Mouse (Mus musculus) gastrocnemius, adult 2 months (tissue): ENCODE results near the gene Ryr1. TPM values are rescaled to one million over a fixed set of nuclear protein-coding genes. Genes with fewer than 3 reads are reported as not detected.

Source experiments
- DNase-seq: peaks from one replicate; pipeline ENCODE4 v3.0.0; 2022
- H3K27ac ChIP-seq: fragments of 200-600 bp; 2 replicates; pipeline ENCODE4 v1.8.1; 2022; ENCODE audit warnings: mild to moderate bottlenecking
- H3K4me3 ChIP-seq: fragments of 200-600 bp; 2 replicates; pipeline ENCODE4 v1.8.1; 2022; ENCODE audit warnings: mild to moderate bottlenecking, moderate library complexity
- CTCF ChIP-seq: fragments of 200-600 bp; IDR thresholded peaks from 2 replicates; pipeline ENCODE4 v1.8.1; 2022; ENCODE audit warnings: antibody characterized with exemption, mild to moderate bottlenecking, moderate library complexity
- intact Hi-C: fragments of 180-260 bp; cut with DNase I; formaldehyde crosslinking; loops from one replicate; pipeline ENCODE4 v1.15.1; 2025
- long read RNA-seq, 2 experiments: library from polyadenylated mRNA; stranded (forward); transcript quantifications; one replicate each; pipeline ENCODE4 v2.0.0; 2021
- total RNA-seq, 2 experiments: library from RNA; stranded (reverse); gene quantifications; 2 replicates each; pipeline ENCODE4 v1.2.3; 2021

Ryr1 gene
- 1,000 to 10,000 TPM; 1,499 to 2,077 TPM for total RNA-seq
- long read RNA-seq, experiment 1, partial matches to known transcripts: 906 of 961 reads
- long read RNA-seq, experiment 1, other reads (novel, unspliced or antisense): 55 of 961 reads
- long read RNA-seq, experiment 2, partial matches to known transcripts: 1,095 of 1,135 reads
- long read RNA-seq, experiment 2, other reads (novel, unspliced or antisense): 40 of 1,135 reads

DNA sequence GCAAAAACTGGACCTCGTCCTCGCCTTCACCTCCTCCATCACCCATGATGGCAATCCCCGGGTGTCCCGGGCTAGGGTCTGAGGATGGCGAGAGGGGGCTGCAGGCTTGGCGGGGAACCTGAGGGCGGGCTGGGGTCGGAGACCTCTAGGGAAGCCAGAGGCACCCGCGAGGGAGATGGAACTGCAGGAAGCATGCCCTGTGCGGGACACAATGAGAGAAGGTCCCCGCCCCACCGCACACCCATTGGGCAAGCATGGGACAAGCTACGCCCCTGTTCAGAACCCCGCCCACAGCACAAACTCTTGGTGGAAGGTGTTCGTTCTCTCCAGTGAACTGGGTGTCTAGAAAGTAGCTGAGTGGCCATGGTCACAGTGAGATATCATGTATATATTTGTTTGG, at the start of gene Ryr1:
Gene Ryr1 (minus strand): TSS at position 210 of the 400 bp plus-strand sequence.
- Histone ChIP-seq H3K27ac (peak within 1 kb of the TSS; percentile 97), H3K4me3 (peak within 1 kb of the TSS; percentile 87)
- peak; percentile 93 for DNase-seq
- intact Hi-C loops: loop anchor here (2.0 kb wide), 1 partner anchor 54 kb away; no protein-coding TSS in a partner anchor
- no peak for TF ChIP-seq CTCF

DNA sequence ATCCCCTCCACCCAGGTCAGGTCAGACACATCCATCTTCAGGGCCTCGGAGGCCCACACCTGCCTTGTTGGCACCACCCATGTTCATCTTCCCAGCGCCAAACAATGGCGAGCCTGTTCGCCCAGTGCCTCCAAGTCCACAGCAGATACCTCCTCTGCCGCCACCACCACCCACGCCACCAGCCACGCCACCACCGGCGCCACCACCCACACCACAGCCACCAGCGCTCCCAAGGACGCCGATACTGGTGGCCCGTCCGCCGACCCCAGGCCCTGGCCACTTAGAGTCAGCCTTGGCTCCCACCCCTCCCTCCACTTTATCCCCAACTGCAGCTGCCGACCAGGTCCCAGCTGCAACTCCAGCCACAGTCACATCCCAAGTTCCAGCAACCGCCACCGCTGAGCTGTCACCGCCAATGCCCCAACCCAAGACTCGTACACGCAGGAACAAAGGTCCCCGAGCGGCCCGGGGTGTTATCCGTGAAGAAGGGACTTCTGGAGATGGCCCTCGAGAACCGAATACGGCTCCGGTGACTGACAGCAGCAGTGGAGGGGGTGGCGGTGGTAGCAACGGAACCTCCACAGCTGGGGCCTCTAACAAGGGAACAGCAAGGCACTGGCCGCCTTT, 47.5 kb upstream of the Ryr1 start:
- intact Hi-C loops: loop anchor here (5.0 to 10.0 kb wide), 2 partner anchors 408 to 1680 kb away; partner anchors contain the start of genes Nfkbib and Sirt2
- TF ChIP-seq CTCF: no peak
- Histone ChIP-seq H3K27ac (no peak overlapping the region), H3K4me3 (no peak overlapping the region)
- peak; percentile 38 for DNase-seq

DNA sequence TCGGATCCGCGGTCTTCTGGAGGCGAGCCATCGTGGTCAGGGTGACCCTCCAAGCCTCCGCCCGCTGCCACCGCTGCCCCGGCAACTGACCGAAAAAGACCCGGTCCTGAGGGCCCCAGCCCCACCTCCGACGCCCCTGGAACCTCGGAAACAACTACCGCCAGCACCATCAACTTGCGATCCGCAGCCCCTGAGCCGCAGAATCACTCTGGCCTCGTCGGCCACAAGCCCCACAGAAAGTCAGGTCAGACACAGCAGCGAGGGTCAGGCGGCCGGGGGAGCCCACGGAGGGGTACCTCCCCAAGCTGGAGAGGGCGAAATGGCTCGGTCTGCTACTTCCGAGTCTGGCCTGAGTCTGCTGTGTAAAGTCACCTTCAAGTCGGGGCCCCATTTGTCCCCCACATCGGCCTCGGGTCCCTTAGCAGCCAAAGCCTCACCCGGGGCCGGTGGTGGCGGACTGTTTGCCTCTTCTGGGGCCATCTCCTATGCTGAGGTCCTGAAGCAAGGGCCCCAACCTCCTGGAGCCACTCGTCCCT, 46.7 kb upstream of the Ryr1 start:
- TF ChIP-seq CTCF: no peak
- peak overlapping the region; percentile 89 for H3K4me3 ChIP-seq
- intact Hi-C loops: loop anchor here (5.0 to 10.0 kb wide), 2 partner anchors 407 to 1679 kb away; partner anchors contain the start of genes Nfkbib and Sirt2
- H3K27ac ChIP-seq: peak overlapping the region; percentile 12; the same call in 1 of the 2 replicates
- peak; percentile 51 for DNase-seq

DNA sequence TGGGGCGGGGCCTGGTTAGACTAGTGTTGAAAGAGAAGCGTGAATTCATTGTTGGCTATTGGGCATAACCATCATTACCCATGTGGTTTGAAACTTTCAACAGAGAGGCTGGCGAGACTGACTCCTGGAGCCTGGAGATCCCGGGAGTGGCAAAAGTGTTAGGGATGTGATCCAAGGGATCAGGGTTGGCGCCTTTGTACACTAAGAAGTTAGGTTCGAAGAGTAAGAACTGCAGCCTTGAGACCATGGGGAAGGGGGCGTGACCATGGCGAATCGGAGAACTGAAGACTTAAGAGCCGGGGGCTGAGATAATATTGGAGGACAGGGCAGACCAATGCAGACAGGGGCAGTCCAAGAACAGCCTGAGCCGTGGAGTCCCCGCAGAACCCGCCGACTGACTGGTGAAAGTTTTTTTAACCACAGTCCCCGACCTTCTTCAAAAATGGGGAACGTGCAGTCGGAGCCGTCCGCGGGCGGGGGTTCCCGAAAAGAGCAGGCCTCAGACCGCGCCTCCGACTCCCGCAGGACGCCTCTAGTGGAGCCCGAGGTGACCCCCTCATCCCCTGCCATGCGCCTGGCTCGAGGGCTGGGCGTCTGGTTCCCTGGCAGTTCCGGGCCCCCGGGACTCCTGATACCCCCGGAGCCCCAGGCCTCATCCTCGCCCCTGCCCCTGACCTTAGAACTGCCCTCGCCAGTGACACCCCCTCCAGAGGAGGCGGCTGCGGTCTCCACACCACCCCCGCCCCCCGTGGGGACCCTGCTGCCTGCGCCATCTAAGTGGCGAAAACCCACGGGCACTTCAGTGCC, 46.0 kb upstream of the Ryr1 start:
- H3K4me3 ChIP-seq: peak overlapping the region; percentile 89
- no peak for TF ChIP-seq CTCF
- peak overlapping the region; percentile 83 for H3K27ac ChIP-seq
- intact Hi-C loops: loop anchor here (5.0 to 10.0 kb wide), 2 partner anchors 406 to 1679 kb away; partner anchors contain the start of genes Nfkbib and Sirt2
- DNase-seq: peak; percentile 52

DNA sequence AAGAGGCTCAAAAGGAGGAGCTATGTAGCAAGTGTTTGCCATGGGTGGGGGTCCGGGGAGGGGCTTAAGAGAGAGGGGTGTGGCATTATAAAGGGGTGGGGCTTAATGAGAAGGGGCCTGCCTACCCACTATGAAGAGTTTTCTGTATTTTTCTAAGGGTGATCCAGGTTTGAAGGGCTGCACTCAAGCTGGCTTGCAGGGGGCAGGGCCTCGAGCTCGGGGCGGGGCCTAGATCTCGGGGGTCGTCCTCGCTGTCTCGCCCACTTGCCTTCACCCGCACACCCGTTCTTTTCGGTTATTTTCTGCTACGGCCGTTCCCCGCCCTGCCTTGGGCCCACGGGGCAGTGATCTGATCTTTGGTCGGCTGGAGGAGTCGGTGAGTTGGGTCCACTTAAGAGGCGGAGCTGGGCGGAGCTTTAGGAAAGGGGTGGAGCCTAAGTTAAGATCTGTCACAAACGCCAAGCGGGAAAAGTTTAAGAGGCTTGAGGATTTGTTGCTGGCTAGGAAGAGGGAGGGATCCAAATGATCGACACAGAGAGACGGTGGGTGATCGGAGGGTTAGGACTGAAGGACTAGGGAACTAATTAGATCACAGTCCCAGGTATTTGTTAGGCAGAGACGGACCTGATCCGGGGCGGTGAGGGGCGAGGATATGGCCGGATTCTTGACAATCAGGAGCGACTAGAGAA, 45.2 kb upstream of the Ryr1 start, which contains the start of the genes Ggn and Spred3:
Gene Ggn (plus strand): TSS at position 145 of the 689 bp plus-strand sequence.
Gene Spred3 (minus strand): TSS at position 346 of the 689 bp plus-strand sequence.
- peak; percentile 84 for DNase-seq
- TF ChIP-seq CTCF: no peak
- H3K27ac ChIP-seq: peak within 1 kb of the TSS; percentile 83
- peak within 1 kb of the TSS; percentile 89 for H3K4me3 ChIP-seq
- intact Hi-C loops: loop anchor here (5.0 to 10.0 kb wide), 2 partner anchors 405 to 1678 kb away; partner anchors contain the start of genes Nfkbib and Sirt2

DNA sequence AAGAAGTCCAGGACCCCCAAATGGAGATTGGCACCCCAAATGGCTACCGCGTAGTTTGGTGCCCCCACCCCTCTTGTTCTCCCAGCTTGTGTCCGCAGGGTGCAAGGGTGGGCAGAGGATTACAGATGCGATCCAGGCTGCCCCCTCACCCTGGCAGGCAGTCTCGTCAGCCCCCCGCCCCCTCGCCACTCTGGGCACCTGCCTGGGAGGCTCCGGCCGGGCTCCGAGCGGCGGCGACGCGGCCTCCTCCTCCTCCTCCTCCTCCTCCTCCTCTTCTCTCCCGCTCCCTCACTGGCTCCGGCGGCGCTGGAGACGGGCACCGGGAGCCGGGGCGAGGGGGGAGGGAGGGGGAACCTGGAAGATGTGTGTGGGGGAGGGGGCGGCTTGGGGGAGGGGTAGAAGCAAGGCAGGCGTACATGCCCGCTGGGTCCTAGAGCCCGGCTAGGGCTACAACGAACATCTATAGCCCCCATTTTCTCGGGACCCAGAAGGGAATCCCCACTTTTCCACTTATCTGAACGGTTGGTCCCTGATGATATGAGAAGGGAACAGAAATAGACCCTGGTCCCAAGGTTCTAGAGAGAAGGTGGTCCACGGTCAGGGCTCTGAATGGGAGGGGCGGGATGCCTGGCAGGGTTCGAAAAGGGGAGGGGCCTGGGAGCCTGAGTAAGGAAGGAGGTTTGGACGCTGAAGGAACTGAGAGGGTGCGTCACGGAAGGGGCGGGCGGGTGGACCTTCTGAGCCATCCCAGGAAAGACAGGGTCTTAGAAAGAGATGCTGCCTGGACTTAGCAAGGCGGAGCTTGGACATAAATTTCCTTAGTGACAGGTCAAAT, 44.5 kb upstream of the Ryr1 start:
- peak overlapping the region; percentile 89 for H3K4me3 ChIP-seq
- DNase-seq: peak; percentile 87
- peak overlapping the region; percentile 83 for H3K27ac ChIP-seq
- intact Hi-C loops: loop anchor here (5.0 to 10.0 kb wide), 2 partner anchors 405 to 1677 kb away; partner anchors contain the start of genes Nfkbib and Sirt2
- TF ChIP-seq CTCF: no peak

DNA sequence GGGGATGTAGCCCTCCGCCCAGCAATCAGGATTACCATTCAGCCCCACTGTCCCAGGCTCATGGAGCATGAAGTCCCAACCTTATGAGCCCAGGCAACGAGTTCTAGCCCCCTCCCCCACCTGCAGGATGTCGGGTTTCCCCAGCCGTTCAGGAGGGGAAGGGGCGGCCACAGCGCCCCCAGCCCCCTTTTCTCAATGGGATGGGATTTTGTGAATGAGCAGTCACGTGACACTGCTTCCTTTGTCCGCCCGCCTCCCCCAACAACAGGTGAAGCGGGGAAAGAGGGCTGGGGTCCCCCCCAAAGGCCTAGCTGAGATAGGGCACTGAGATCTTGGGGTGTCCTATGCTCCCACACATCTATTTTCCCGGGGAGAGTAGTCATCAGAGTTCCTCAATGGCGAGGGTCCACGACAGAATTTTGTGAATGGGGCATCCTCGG, 43.8 kb upstream of the Ryr1 start:
- no peak for TF ChIP-seq CTCF
- peak overlapping the region; percentile 89 for H3K4me3 ChIP-seq
- H3K27ac ChIP-seq: peak overlapping the region; percentile 83
- DNase-seq: no peak
- intact Hi-C loops: no loop called here

DNA sequence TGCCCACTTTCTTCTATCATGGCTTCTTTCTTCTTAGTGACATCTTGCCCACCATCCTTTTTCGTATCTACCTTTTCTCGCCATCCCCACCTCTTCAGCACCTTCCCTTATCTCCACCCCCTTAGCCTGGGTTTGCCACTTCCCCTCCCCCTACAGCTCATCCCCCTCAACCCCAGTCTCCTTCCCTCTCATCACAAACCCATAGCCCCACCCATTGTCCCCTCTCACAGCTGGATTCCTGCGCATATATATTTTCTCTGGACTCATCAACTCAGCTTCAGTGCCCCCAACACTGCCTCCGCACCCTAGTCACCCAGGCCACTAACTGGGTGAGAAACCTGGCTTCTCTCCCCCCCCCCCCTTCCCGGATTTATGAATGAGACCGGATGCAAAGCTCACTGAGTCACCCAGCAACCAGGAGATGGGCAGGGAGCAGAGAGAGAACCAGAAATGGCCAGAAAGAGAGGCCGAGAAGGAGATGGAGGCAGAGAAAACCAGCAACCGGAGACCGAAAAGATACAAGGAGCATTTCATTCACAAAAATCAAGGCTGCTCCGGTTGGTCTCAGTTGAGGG, 43.2 kb upstream of the Ryr1 start:
- Histone ChIP-seq H3K27ac (no peak overlapping the region), H3K4me3 (no peak overlapping the region)
- intact Hi-C loops: no loop called here
- TF ChIP-seq CTCF: no peak
- DNase-seq: no peak

DNA sequence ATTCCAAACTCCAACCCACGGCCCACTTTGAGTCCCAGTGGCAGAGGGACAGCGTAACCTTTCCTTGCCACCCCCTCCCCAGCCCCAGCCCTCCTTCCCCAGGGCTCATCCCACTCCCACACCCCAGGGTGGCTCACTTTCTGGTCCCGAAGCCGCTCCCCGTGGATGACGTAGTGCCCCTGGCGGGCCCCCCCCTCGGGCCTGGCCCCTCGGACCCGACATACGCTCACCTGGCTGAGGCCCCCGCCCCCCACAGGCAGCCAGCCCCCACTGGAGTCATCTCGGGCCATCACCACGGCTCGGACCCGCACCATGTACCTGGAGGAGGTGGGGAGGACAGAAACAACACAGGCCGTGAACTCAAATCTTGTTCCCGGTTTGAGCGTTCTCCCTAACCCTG, 42.7 kb upstream of the Ryr1 start:
- DNase-seq: no peak
- H3K27ac ChIP-seq: no peak overlapping the region
- H3K4me3 ChIP-seq: no peak overlapping the region
- intact Hi-C loops: no loop called here
- no peak for TF ChIP-seq CTCF

DNA sequence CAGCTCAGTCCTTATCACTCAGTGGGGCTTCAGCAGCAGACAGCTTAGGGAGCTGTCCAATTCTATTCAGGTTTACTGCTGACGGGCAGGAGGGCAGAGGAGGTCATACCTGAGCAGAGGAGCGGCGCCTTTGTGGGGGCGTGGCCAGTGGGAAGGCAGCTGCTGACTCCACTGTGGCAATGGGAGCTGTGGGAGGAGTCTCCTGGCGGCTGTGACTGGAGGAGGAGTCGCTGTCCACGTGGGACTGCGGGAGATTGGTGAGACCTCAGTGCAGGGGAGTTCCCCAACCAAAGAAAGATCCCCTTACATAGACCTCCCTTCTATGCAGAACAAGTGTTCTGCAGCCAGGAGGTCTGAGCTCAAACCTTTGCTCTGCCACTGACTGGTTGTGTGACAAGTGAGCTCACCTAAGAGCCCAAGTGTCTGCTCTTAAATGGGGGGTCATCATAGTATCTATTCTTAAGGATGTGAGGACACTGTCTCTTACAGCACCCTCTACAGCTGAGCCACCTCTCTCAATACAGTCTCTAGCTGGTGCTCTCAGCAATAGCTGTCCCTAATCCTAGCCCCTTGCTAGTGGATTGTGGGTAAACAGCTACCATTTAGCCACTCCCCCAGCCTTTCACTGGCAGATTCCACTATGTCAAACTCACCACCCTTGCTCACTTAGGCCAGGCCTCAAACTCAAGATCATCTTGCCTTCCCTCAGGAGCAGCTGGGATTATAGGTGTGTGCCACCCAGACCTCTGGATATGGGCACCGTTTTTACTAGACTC, 38.0 kb upstream of the Ryr1 start:
- intact Hi-C loops: no loop called here
- DNase-seq: peak; percentile 81
- Histone ChIP-seq H3K27ac (peak overlapping the region; percentile 50; the same call in 1 of the 2 replicates), H3K4me3 (peak overlapping the region; percentile 33)
- TF ChIP-seq CTCF: no peak
